21 mouse cellular contexts compared by ENCODE assay signal in the genomic region with DNA sequence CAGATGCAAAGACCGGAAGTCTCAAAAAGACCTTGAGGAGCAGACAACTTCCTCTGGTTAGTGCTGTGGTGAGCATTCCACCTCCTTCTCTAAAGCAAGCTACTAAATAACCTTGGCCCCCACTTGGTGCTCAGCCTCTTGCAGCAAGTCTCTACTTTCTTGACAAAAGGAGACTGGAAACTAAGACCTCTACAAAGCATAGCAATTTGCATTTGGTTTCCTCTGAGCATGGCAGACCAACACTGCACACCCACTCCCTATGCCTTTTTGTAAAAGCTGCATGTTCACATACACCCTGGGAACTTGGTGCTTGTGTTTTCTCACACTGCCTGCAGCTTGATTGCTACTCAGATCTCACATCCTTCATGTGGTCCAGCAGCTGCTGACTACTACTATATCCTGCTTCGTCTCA. TPM values are rescaled to one million over a fixed set of nuclear protein-coding genes. Genes with fewer than 3 reads are reported as not detected.
DNase-seq lines count a peak whose midpoint lies in the region; ATAC-seq and TF ChIP-seq lines count a peak whose summit lies in the region.
"Had no signal": no experiment of that assay in that cellular context is flagged by ENCODE, and none has a peak within 500 bp of the region (broad histone marks: within the 10 kb centered on the region; RNA-seq: fewer than 3 reads in every experiment).

No protein-coding gene starts in this region.

- peak in 1 of 2 experiments; percentile 49 for DNase-seq in spleen, adult 2 months (ENCODE audit: low read depth in 1 of 2, low spot score in 2 of 2)
- no peak for DNase-seq in spleen, postnatal 14 days (ENCODE audit: low spot score in 2 of 2)
- peak; percentile 86 for DNase-seq in induced T-regulatory cell, adult 2 months (ENCODE audit: low read depth)
- peak; percentile 71 to 76 for DNase-seq in spleen, postnatal 36 days (ENCODE audit: low spot score in 2 of 2)
- DNase-seq in layer of hippocampus, adult 18-20 months (ENCODE audit: low spot score in 2 of 2) = no peak
- no peak for DNase-seq in left cerebral cortex, adult 9 months (ENCODE audit: low spot score in 2 of 2)
- DNase-seq in midbrain, postnatal 0 days (ENCODE audit: low spot score) = no peak
- no peak for DNase-seq in lung, postnatal 4 days
- DNase-seq: cerebellum, adult 9-10 months; embryo, embryonic 11 days; gastrocnemius, postnatal 10 days; layer of hippocampus, adult 9-11 months; right cerebral cortex, postnatal 25 days had no signal

- no peak for TF ChIP-seq CTCF in spleen, adult 2 months (IDR thresholded peaks at IDR 0.05; ENCODE audit: extremely low read depth, insufficient read depth, insufficient read length, insufficient replicate concordance)
- TF ChIP-seq CTCF in midbrain, postnatal 0 days (IDR thresholded peaks at IDR 0.05) = no peak

- peak overlapping the region; percentile 41; the same call in 1 of the 2 replicates for H3K4me3 ChIP-seq in spleen, adult 2 months (ENCODE audit: extremely low read depth, insufficient read depth, insufficient read length)
- H3K4me3 ChIP-seq in midbrain, postnatal 0 days (ENCODE audit: low read depth, low read length) = no peak overlapping the region
- H3K4me3 ChIP-seq: heart, embryonic 15.5 days; limb, embryonic 10.5 days; liver, embryonic 15.5 days had no signal

- WGBS in spleen, adult 2 months = 7% methylated on average over 2 of the region's 2 CpGs
- WGBS in midbrain, postnatal 0 days = 91% methylated on average over 2 of the region's 2 CpGs

- no peak for ATAC-seq in midbrain, postnatal 0 days (ENCODE audit: low FRiP score)
- ATAC-seq: hindbrain, embryonic 16.5 days; Patski had no signal

- H3K27me3 ChIP-seq in spleen, adult 2 months (ENCODE audit: control insufficient read depth, insufficient read depth, low read length) = no peaks in the 10 kb centered on the region
- H3K27me3 ChIP-seq in midbrain, postnatal 0 days (ENCODE audit: insufficient read depth, low read length) = no peaks in the 10 kb centered on the region
- H3K27me3 ChIP-seq: heart, embryonic 15.5 days; liver, embryonic 15.5 days had no signal

- peaks cover 18% of the 10 kb centered on the region for H3K4me1 ChIP-seq in spleen, adult 2 months (ENCODE audit: control insufficient read depth, insufficient read depth, insufficient read length)
- H3K4me1 ChIP-seq in midbrain, postnatal 0 days (ENCODE audit: insufficient read depth, low read length) = no peaks in the 10 kb centered on the region
- H3K4me1 ChIP-seq: heart, embryonic 15.5 days; limb, embryonic 10.5 days; liver, embryonic 15.5 days had no signal

- no peak overlapping the region for H3K9ac ChIP-seq in midbrain, postnatal 0 days (replicated peaks; ENCODE audit: low read length, poor library complexity, severe bottlenecking)
- H3K9ac ChIP-seq: heart, embryonic 15.5 days; liver, embryonic 15.5 days had no signal

- no peaks in the 10 kb centered on the region for H3K9me3 ChIP-seq in midbrain, postnatal 0 days (ENCODE audit: low read length)
- H3K9me3 ChIP-seq: heart, embryonic 15.5 days; limb, embryonic 10.5 days; liver, embryonic 15.5 days had no signal

- H3K4me2 ChIP-seq in midbrain, postnatal 0 days (ENCODE audit: low read depth, low read length, poor library complexity, severe bottlenecking) = no peak overlapping the region
- H3K4me2 ChIP-seq: heart, embryonic 15.5 days; liver, embryonic 15.5 days had no signal

- TF ChIP-seq POLR2A in spleen, adult 2 months (IDR thresholded peaks at IDR 0.05; ENCODE audit: low read depth, low read length) = no peak

- H3K27ac ChIP-seq in spleen, adult 2 months (ENCODE audit: insufficient read depth, low read length) = peak overlapping the region; percentile 89
- H3K27ac ChIP-seq in midbrain, postnatal 0 days (ENCODE audit: low read depth, low read length) = no peak overlapping the region
- H3K27ac ChIP-seq: heart, embryonic 15.5 days; kidney, postnatal 0 days; limb, embryonic 10.5 days; liver, embryonic 15.5 days; stomach, postnatal 0 days had no signal

- H3K36me3 ChIP-seq in spleen, adult 2 months (ENCODE audit: control insufficient read depth, insufficient read depth, low read length) = no peaks in the 10 kb centered on the region
- H3K36me3 ChIP-seq in midbrain, postnatal 0 days (ENCODE audit: insufficient read depth, low read length) = no peaks in the 10 kb centered on the region
- H3K36me3 ChIP-seq: heart, embryonic 15.5 days; limb, embryonic 10.5 days; liver, embryonic 15.5 days had no signal

RNA-seq across cellular contexts. Expression of a gene that starts 20.1 kb away (rescaled TPM):
- polyA plus RNA-seq in spleen, adult 2 months (2012; rRNA removed) = 30.9 and 34.4 TPM in 2 replicates
- total RNA-seq in layer of hippocampus, adult 18-20 months (2021) = under 1 TPM; 0.30 to 0.76 TPM
- total RNA-seq in midbrain, postnatal 0 days (2014; rRNA removed) = 1.2 and 1.4 TPM in 2 replicates
- 0.91 and 0.93 TPM in 2 replicates for polyA plus RNA-seq in midbrain, postnatal 0 days (2015; fragmentation: Nextera tagmentation; extraction: Ambion mirVana)

RNA-seq across cellular contexts. Expression of a gene that starts 56.1 kb away (rescaled TPM):
- 0.06 TPM in 1 of 2 replicates, not detected in the other for polyA plus RNA-seq in spleen, adult 2 months (2012; rRNA removed)
- total RNA-seq in layer of hippocampus, adult 18-20 months (2021) = not detected
- total RNA-seq in midbrain, postnatal 0 days (2014; rRNA removed) = not detected in 2 replicates
- not detected in 2 replicates for polyA plus RNA-seq in midbrain, postnatal 0 days (2015; fragmentation: Nextera tagmentation; extraction: Ambion mirVana)
- total RNA-seq: adrenal gland, adult 18-20 months; gastrocnemius, postnatal 10 days had no signal
- polyA plus RNA-seq: heart, embryonic 15.5 days; hindbrain, embryonic 16.5 days; kidney, postnatal 0 days; limb, embryonic 10.5 days; liver, embryonic 15.5 days; Patski had no signal

Comparison
In these comparisons a context has a peak if more than half of its experiments do, and no peak if none do; other contexts are left out.
1. DNase-seq: peak in induced T-regulatory cell, adult 2 months (single experiment) and spleen, postnatal 36 days (2 of 2); none in spleen, postnatal 14 days (0 of 2), layer of hippocampus, adult 18-20 months (0 of 2), left cerebral cortex, adult 9 months (0 of 2), midbrain, postnatal 0 days (single experiment) and lung, postnatal 4 days (0 of 2).